Mouse (Mus musculus): ENCODE measurements around the gene Pinlyp. TPM values are rescaled to one million over a fixed set of nuclear protein-coding genes. Genes with fewer than 3 reads are reported as not detected.
A peak's percentile ranks its signal among the peaks of the same experiment; 100 is the strongest.

The Pinlyp gene
- polyA plus RNA-seq, 1 experiment from 2014 or later = not detected

DNA sequence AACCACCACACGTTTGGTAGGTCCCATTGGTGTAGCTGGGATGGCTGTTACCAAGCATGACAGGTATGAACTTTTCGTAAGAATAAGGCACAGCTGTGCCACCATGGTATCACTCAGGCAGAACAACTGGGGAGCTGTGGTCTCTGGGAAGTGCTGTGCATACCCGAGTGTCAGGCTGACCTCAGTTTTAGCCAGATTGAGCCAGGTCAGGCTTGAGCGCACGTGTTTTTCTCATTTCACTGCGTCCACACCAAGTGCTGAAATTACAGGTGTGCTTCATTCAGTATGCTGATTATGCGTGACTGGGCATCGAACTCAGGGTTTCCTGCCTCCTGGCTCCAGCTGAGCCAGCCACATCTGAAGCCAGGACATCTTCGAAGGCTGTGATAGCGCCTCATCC, 9.9 kb upstream of the Pinlyp start:
- H3K4me2 ChIP-seq = no peak overlapping the region
- no peak overlapping the region for H3K27ac ChIP-seq
- H3K36me3 ChIP-seq (ENCODE audit: poor library complexity, severe bottlenecking) = peaks cover 72% of the 10 kb centered on the region
- H3K27me3 ChIP-seq = no peaks in the 10 kb centered on the region
- H3K9ac ChIP-seq = no peak overlapping the region
- H3K4me3 ChIP-seq = no peak overlapping the region
- no peaks in the 10 kb centered on the region for H3K4me1 ChIP-seq
- WGBS = 95% methylated on average over 10 of the region's 10 CpGs
- ATAC-seq = no peak
- H3K9me3 ChIP-seq (replicated peaks) = no peaks in the 10 kb centered on the region

DNA sequence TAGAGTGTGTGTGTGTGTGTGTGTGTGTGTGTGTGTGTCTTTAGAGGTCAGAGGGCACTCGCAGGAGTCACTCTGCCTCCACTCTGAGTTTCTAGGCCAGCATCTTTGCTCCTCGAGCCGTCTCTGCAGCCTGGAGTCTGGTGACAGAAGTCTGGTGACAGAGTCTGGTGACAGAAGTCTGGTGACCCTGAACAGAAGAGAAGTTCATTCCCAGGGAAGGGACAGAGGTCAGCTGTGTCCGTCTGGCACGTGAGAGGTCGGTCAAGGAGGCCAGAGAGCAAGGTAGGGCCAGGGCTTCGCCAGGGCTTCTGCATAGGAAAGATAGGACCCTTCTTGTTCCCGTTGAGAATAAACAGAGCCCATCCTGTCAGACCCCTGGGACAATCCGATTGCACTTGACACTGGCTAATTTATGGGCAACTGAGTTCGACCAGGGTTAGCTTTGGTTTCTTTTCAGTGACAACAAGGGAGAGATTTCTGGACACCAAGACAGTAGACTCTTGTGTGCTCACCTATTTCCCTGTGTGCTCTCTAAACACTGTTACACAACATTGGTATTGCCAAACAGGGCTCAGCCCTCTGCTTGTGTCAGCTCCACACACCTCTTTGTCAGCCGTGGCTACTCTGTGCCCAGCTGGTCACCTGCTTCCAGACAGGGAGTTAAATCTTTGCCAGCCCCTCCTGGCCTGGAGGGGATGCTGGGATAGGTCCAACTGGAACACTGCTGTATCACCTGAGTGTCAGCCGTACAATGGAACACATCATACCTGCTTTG, 6.3 kb upstream of the Pinlyp start:
- Histone ChIP-seq H3K9ac (no peak overlapping the region), H3K36me3 (ENCODE audit: poor library complexity, severe bottlenecking) (peaks cover 76% of the 10 kb centered on the region), H3K27ac (no peak overlapping the region), H3K27me3 (no peaks in the 10 kb centered on the region), H3K4me2 (no peak overlapping the region), H3K9me3 (replicated peaks) (no peaks in the 10 kb centered on the region), H3K4me3 (no peak overlapping the region), H3K4me1 (peaks cover 13% of the 10 kb centered on the region)
- 95% methylated on average over 12 of the region's 12 CpGs for WGBS
- ATAC-seq = no peak

DNA sequence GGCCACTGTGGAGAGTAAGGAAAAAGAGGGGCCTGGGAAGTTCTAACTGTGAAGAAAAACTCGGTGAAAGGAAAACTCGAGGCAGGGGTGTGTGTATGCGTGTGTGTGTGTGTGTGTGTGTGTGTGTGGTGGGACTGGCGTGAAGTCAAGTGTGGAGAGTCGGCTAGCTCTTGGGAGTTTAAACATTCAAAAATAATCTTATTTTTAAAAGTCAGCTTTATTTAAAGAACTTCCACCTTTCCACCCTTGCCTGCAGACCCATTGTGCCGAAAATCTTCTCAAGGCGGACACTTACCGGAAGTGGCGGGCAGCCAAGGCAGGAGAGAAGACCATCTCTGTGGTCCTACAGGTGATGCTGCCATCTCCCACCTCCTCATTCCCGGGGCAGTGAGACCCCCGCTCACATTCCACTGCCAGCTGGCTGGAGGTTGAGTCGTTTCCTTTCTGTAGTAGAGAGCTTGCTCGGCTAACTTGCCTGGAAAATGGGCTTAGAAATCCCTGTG, 1.7 kb upstream of the Pinlyp start:
- H3K4me1 ChIP-seq = peaks cover 22% of the 10 kb centered on the region
- H3K4me3 ChIP-seq = peak overlapping the region; percentile 83
- no peaks in the 10 kb centered on the region for H3K9me3 ChIP-seq (replicated peaks)
- H3K27me3 ChIP-seq = no peaks in the 10 kb centered on the region
- WGBS = 21% methylated on average over 13 of the region's 13 CpGs
- no peak overlapping the region for H3K27ac ChIP-seq
- H3K36me3 ChIP-seq (ENCODE audit: poor library complexity, severe bottlenecking) = peaks cover 39% of the 10 kb centered on the region
- H3K4me2 ChIP-seq = peak overlapping the region; percentile 74
- H3K9ac ChIP-seq = peak overlapping the region; percentile 85
- ATAC-seq = 0 out of 2 replicates have a peak, but pooled peaks have one; percentile 14

DNA sequence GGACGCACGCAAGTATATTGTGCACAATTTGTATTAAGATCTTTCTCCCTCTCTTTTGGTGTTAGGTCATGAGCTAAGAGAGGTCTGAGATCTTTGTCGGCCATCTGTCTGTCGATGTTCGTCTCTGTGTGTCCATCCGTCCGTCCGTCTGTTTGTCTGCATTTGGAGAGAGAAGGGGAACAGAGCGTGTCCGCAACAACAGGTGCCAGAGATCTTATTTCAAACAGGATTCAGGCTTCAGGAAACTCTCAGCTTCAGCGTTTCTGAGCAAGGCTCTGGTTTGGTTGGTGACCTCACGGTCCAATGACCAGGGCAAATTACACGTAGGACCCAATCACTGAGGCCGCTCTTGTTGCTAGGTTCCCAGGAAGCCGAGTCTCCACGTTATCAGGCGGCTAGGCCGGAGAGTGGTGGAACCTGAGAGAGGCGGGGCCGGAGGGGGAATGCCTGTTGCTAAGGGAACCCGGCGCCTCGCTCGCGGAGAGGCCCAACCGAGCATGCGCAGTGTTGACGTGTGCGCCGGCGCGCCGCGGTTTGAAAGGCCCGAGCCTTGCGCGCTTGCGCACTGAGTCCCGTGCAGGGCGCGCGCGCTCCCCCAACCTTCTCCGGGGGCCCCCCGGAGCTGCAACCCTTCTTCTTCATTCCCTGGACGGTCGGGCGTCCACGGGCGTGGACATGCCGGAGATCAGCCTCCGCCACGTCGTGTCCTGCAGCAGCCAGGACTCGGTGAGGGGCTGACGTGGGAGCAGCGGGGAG, 894 bp upstream of the Pinlyp start:
- H3K4me2 ChIP-seq = peak overlapping the region; percentile 74
- peak overlapping the region; percentile 85 for H3K9ac ChIP-seq
- no peaks in the 10 kb centered on the region for H3K9me3 ChIP-seq (replicated peaks)
- H3K27ac ChIP-seq = peak overlapping the region; percentile 59
- no peaks in the 10 kb centered on the region for H3K27me3 ChIP-seq
- H3K4me3 ChIP-seq = peak overlapping the region; percentile 83
- peaks cover 31% of the 10 kb centered on the region for H3K36me3 ChIP-seq (ENCODE audit: poor library complexity, severe bottlenecking)
- H3K4me1 ChIP-seq = peaks cover 22% of the 10 kb centered on the region
- WGBS = under 1% methylated on average over 57 of the region's 57 CpGs
- ATAC-seq = peak; percentile 99

DNA sequence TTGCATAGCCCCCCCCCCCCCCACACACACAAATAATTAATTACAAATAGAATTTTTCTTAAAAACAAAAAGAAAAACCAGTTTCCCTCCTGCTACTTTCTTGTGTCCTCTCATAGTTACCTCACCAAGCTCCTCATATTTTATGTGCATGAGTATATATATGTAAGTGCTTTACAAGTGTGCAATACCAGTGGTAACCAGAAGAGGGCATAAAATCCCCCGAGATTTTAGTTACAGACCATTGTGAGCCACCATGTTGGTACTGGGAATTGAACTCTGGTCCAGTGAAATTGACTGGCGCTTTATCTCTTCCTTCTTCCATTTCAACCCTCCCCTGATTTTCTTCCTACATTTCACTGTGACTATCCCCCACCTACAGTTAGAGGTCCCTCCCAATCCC, 1.4 kb downstream of the Pinlyp start:
- Histone ChIP-seq H3K36me3 (ENCODE audit: poor library complexity, severe bottlenecking) (peaks cover 12% of the 10 kb centered on the region), H3K27me3 (no peaks in the 10 kb centered on the region), H3K4me1 (peaks cover 22% of the 10 kb centered on the region), H3K4me3 (no peak overlapping the region), H3K9ac (no peak overlapping the region), H3K4me2 (no peak overlapping the region), H3K27ac (no peak overlapping the region), H3K9me3 (replicated peaks) (no peaks in the 10 kb centered on the region)
- ATAC-seq = no peak
- WGBS = 91% methylated on average over 2 of the region's 2 CpGs

DNA sequence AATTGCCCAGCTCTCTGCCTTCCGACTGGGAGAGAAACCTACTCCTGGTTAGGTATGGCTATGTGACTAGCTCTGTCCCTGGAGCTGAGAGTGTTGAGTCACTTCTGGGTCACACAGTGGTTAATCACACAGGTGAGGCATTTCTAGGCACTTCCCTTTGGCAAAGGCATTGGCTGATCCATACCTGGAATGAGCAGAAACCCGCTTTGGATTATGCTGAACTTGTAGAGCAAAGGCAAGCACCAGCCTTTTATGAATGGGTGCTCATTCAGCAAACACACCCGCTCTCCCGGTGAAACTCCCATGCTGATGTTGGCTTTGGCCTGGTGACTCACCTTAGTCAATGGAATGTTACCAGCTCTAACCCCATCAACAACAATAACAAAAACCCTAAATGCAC, 6.2 kb downstream of the Pinlyp start:
- Histone ChIP-seq H3K4me1 (peaks cover 7% of the 10 kb centered on the region; the same call in 1 of the 2 replicates), H3K4me2 (no peak overlapping the region), H3K9me3 (replicated peaks) (no peaks in the 10 kb centered on the region), H3K36me3 (ENCODE audit: poor library complexity, severe bottlenecking) (peaks cover 28% of the 10 kb centered on the region), H3K9ac (no peak overlapping the region), H3K27ac (no peak overlapping the region), H3K4me3 (no peak overlapping the region), H3K27me3 (no peaks in the 10 kb centered on the region)
- ATAC-seq = no peak
- 95% methylated on average over 4 of the region's 4 CpGs for WGBS

DNA sequence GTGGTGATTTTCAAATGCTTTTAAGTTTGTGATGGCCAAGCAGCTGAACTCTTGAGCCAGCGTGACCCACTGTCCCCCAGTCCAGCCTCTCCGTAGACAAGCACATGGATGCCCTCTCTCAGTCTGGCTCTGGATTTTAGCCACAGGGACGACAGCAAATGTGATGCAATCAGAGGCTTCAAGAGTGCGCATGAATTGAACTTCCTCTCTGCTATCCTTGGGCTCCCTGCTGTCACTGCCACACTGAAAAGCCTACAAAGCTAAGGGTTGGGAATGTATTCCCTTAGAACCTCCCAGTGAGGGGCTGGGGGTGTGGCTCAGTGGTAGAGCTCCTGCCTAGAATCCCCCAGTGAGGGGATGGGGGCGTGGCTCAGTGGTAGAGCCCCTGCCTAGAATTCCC, 7.2 kb downstream of the Pinlyp start:
- peaks cover 38% of the 10 kb centered on the region for H3K36me3 ChIP-seq (ENCODE audit: poor library complexity, severe bottlenecking)
- peaks cover 17% of the 10 kb centered on the region for H3K4me1 ChIP-seq
- no peak overlapping the region for H3K27ac ChIP-seq
- H3K9ac ChIP-seq = no peak overlapping the region
- H3K4me2 ChIP-seq = no peak overlapping the region
- no peak; the same call in 1 of the 2 replicates for ATAC-seq
- WGBS = 80% methylated on average over 5 of the region's 5 CpGs
- H3K27me3 ChIP-seq = peaks cover 6% of the 10 kb centered on the region; the same call in 1 of the 2 replicates
- H3K4me3 ChIP-seq = no peak overlapping the region
- no peaks in the 10 kb centered on the region for H3K9me3 ChIP-seq (replicated peaks)

DNA sequence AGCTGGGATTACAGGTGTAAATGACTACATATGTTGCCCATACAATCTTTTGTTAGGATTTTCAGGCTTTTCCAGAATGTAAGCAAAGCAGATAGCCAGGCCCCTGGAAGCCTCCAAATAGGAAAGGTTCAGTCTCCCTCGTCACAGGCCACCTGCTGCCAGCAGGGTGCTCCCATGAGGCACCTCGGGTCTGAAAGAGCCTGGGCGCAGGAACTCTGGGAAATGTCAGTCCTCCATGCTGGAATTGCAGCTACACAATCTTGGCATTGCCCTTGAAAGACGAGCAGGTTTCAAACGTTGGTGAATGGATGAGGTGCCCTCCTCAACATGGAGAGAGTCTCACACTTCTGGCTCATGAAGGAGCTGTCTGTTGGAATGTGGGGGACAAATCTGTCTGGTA, 7.8 kb downstream of the Pinlyp start:
- H3K36me3 ChIP-seq (ENCODE audit: poor library complexity, severe bottlenecking) = peaks cover 43% of the 10 kb centered on the region
- no peak overlapping the region for H3K4me2 ChIP-seq
- no peak overlapping the region for H3K4me3 ChIP-seq
- no peak; the same call in 1 of the 2 replicates for ATAC-seq
- no peak overlapping the region for H3K27ac ChIP-seq
- WGBS = 47% methylated on average over 5 of the region's 5 CpGs
- peaks cover 22% of the 10 kb centered on the region for H3K4me1 ChIP-seq
- H3K9ac ChIP-seq = no peak overlapping the region
- H3K27me3 ChIP-seq = peaks cover 12% of the 10 kb centered on the region
- H3K9me3 ChIP-seq (replicated peaks) = no peaks in the 10 kb centered on the region

DNA sequence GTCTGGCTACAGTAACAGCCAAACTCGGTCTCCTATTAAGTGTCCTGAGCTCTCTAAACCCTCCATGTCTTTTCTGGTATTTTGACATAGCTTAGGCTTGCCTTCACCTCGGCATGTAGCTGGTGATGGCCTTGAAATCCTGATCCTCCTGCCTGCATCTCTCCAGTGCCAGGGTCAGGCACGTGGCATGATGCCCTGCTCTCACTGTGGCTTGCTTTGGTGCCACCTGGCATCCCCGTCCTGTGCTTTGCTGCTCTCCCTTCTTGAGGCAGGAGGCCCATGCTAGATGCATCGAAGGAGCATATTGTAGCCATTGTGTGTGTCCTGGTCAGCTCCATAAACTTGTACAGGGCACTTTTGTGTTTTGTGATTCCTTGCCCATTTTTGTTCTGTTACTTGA, 8.3 kb downstream of the Pinlyp start:
- ATAC-seq = no peak
- peaks cover 15% of the 10 kb centered on the region for H3K27me3 ChIP-seq
- H3K9ac ChIP-seq = no peak overlapping the region
- no peak overlapping the region for H3K27ac ChIP-seq
- H3K9me3 ChIP-seq (replicated peaks) = no peaks in the 10 kb centered on the region
- no peak overlapping the region for H3K4me2 ChIP-seq
- no peak overlapping the region for H3K4me3 ChIP-seq
- H3K36me3 ChIP-seq (ENCODE audit: poor library complexity, severe bottlenecking) = peaks cover 44% of the 10 kb centered on the region
- 81% methylated on average over 5 of the region's 5 CpGs for WGBS
- peaks cover 25% of the 10 kb centered on the region for H3K4me1 ChIP-seq

DNA sequence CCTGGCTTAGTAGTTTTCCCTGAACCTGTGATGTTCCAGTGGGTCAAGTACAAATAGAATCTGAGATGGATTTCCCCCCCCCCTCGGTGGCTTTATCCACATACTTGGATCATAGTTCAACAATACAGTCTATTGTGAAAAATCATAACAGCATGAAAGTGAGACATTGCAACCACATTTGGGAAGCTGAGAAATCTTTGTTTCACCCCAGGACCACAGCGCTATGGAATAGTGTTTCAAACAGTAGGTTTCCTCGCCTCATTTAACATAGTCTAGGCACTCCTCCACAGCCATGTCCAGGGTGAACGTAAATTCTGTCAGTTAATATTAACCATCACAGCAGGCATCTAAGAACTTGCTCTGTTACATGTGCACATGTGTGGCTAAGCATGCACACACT, 8.8 kb downstream of the Pinlyp start:
- no peak for ATAC-seq
- Histone ChIP-seq H3K4me2 (no peak overlapping the region), H3K4me1 (peaks cover 30% of the 10 kb centered on the region), H3K9me3 (replicated peaks) (no peaks in the 10 kb centered on the region), H3K27me3 (peaks cover 15% of the 10 kb centered on the region), H3K4me3 (no peak overlapping the region), H3K9ac (no peak overlapping the region), H3K27ac (no peak overlapping the region), H3K36me3 (ENCODE audit: poor library complexity, severe bottlenecking) (peaks cover 44% of the 10 kb centered on the region)
- 82% methylated on average over 4 of the region's 4 CpGs for whole genome bisulfite sequencing

DNA sequence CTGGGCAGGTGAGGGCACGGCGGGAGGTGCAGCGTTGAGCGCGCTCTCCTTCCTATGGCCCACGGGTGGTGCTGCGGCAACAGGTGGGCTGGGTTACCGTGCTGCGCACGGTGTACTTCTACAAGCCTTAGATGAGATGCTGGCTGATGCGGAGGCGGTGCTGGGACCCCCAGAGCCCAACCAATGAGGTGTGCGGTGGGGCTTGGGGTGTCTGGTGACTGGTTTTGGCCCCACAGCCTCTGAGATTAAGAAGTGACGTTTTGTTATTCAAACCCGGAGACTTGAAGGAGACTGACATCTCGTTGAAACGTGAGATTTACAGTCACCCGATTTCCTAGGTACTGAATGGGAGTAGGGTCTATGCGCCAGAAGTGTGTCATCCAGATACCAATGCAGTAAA, 11.6 kb downstream of the Pinlyp start:
- Histone ChIP-seq H3K9ac (peak overlapping the region; percentile 48; the same call in 1 of the 2 replicates), H3K36me3 (ENCODE audit: poor library complexity, severe bottlenecking) (peaks cover 44% of the 10 kb centered on the region), H3K9me3 (replicated peaks) (no peaks in the 10 kb centered on the region), H3K4me3 (peak overlapping the region; percentile 12), H3K4me2 (peak overlapping the region; percentile 47), H3K27ac (no peak overlapping the region), H3K4me1 (peaks cover 46% of the 10 kb centered on the region), H3K27me3 (peaks cover 15% of the 10 kb centered on the region)
- ATAC-seq = no peak
- 38% methylated on average over 19 of the region's 19 CpGs for WGBS

DNA sequence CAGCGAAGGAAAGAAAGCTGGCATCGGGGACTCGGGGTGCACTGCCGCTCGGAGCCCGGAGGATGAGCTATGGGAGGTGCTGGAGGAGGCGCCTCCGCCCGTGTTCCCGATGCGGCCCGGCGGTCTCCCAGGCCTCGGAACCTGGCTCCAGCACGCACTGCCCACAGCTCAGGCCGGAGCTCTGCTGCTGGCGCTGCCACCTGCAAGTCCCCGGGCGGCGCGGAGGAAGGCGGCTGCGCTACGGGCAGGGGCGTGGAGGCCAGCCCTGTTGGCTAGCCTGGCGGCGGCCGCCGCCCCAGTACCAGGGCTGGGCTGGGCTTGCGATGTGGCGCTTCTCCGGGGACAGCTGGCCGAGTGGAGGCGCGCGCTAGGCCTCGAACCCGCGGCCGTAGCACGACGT, 12.1 kb downstream of the Pinlyp start:
- peak overlapping the region; percentile 48 for H3K9ac ChIP-seq
- WGBS = 14% methylated on average over 40 of the region's 42 CpGs
- peaks cover 15% of the 10 kb centered on the region for H3K27me3 ChIP-seq
- no peaks in the 10 kb centered on the region for H3K9me3 ChIP-seq (replicated peaks)
- ATAC-seq = no peak
- peak overlapping the region; percentile 47 for H3K4me2 ChIP-seq
- peaks cover 41% of the 10 kb centered on the region for H3K36me3 ChIP-seq (ENCODE audit: poor library complexity, severe bottlenecking)
- H3K4me3 ChIP-seq = peak overlapping the region; percentile 12
- peaks cover 50% of the 10 kb centered on the region for H3K4me1 ChIP-seq
- H3K27ac ChIP-seq = no peak overlapping the region

Measured in forebrain, embryonic 13.5 days (tissue).